Mouse (Mus musculus) retina, postnatal 7 days (tissue): ENCODE data around the gene Ttc32.
A peak's percentile ranks its signal among the peaks of the same experiment; 100 is the strongest.
"Not testable (repeated sequence)": the region's sequence is repeated elsewhere in the genome, so short reads cannot be mapped to it uniquely, and the experiment has no call there.

Experiments used
- DNase-seq: peaks from one replicate; pipeline ENCODE4 v3.0.0-alpha.2; 2012; ENCODE audit warnings: low read depth, low spot score

Gene Ttc32

DNA sequence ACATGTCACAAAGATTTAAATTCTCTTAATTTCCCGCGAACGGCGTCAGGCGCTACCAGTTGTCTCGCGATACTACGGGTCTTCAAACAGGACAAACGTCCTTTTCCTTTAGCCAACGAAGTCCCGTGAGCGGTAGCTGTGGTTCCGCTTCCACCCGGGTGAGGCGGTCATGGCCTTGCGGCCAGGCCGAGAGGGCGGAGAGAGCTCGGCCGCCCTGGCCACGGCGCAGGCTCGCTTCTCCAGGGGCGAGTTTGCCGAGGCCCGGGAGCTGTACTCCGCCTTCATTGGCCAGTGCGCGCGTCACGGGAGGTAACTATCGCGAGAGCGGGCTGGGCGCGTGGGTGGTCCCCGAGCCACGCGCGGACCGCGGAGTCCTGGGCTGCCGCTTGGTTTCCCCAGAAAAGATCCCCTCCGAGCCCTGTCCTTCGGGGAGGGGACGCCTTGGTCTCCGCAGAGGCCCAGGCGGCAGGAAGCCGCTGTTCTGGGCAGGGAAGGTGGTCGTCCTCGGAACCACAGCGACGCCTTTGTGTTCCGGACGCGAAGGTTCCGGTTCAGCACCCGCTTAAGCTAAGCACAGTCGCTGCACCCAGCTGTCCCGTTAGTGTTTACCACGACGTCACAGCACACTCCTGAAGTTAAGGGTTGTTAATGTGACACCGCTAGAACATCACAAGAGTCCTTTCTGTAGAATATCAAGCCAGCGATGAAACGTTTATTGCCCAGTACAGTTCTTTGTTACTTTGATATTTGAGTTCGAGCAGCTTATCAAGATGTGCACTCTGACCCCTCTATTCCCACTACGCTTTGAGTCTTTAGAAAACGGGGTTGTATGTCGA is at the start of gene Ttc32:
Ttc32 (plus strand) TSS at position 110 of the 836 bp plus-strand sequence.
- DNase-seq: peak; percentile 87

DNA sequence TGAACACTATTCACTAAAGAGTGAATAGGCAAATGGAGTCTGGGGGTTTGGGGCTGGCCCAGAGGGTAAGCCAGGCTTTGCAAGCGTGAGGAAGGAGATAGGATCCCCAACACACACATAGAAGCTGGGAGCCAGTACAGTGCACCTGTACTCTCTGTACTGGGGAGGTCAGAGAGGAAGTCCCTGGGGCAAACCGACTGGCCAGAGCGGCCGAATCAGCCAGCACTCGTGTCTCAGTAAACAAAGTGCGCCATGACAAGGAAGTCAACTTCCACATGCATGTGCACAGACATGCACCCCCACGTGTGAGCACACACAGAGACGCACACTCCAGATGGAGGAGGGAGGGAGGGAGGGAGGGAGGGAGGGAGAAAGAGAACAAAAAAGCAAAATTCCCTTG is 36.6 kb upstream of the Ttc32 start:
- DNase-seq: no peak

DNA sequence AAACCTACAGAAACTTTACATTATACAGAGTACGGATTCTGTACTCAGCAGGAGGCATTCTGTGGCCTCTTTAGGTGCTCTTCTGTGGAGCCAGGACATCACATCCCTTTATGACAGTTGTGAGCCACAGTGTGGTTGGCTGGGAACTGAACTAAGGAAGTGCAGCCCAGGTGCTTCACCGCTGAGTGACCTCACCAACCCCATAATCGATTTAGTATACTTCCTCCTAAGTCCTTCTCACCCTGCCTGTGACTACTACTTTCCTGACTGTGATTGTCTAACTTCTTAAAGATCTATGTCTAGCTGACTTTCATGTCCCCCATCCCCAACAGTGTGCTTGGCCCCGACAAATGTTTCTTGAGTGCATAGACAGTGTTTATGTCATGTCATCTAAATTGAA is 31.5 kb upstream of the Ttc32 start:
- no peak for DNase-seq

- peak; percentile 61 for DNase-seq
Observed at GRCm38 (mm10) chr12:9002038-9002648, 27.7 kb upstream of the Ttc32 start.

GRCm38 (mm10) chr12:9007146-9007545 is 22.7 kb upstream of the Ttc32 start:
- DNase-seq: no peak

GRCm38 (mm10) chr12:9007811-9008210 is 22.0 kb upstream of the Ttc32 start:
- no peak for DNase-seq

- DNase-seq: no peak
Observed at GRCm38 (mm10) chr12:9010311-9010710, 19.5 kb upstream of the Ttc32 start.

DNA sequence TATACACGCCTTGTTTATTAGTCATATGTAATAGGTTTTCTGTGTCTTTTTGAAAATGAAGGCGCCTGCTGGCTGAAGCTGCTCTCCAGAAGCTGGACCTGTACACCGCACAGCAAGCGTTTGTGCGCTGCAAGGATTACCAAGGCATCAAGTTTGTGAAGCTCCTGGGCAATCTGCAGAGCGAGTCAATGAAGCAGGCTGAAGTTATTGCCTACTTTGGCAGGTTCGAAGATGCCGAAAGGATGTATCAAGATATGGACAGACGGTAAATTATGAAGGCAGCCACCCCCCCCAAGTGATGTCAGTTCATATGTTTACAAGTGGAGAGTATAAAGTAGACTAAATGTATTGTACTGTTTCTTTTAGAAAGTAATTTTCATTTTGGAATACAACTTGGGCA is 13.4 kb upstream of the Ttc32 start:
- no peak for DNase-seq

DNA sequence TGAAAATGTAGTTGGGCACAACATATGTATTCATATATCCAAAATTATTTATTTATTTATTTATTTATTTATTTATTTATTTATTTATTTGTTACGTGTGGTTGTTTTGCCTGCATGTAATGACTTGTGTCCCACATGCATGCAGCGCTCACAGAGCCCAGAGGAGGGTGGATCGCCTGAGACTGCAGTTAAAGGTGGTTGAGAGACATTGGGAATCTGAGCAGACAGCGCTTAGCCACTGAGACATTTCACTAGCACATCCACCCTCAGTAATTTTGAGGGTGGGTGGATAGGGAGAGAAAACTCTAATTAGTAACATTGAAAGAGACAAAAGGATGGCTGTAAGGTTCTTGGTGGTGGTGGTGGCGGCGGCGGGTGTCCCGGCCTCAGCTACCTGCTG is 9.4 kb upstream of the Ttc32 start:
- no peak for DNase-seq

DNA sequence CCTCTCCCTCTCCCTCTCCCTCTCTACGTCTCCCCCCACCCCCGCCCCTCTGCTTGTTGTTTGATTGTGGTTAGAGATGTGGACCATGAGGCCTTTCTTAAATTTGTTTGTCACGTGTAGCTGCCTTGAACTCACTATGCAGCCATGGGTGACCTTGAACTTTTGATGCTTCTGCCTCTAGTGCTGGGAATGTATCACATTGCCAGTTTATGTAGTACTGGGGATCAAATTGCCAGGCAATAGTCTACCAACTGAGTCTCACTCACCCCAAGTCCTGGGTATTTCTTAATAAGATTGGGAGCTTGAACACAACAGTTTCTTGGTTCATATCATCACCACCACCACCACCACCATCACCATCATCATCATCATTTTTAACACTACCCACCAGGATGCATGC is 8.8 kb upstream of the Ttc32 start:
- no peak for DNase-seq

GRCm38 (mm10) chr12:9023031-9023430 is 6.8 kb upstream of the Ttc32 start:
- no peak for DNase-seq

- no peak for DNase-seq
Observed at GRCm38 (mm10) chr12:9024071-9024470, 5.7 kb upstream of the Ttc32 start.

DNA sequence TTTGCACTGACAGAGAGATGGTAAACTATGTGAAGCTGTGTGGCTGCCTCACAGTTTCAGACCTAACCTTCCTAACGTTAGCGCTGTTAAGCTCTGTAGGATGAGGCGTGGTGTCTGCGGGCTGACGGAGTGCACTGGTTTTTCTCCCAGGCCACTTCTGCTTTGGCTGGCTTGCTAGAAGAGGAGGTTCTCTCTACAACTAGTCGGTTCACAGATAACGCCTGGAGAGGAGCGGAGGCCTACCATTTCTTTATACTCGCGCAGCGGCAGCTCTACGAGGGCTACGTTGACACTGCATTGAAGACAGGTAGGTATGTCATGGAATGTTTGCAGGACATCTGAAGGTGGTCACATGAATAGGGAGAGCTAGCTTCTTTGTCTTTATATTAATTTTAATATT is 5.1 kb upstream of the Ttc32 start:
- no peak for DNase-seq

- DNase-seq: no peak
Observed at GRCm38 (mm10) chr12:9026843-9027242, 3.0 kb upstream of the Ttc32 start.

- DNase-seq: not testable (repeated sequence)
Observed at GRCm38 (mm10) chr12:9028816-9029215, 981 bp upstream of the Ttc32 start.

DNA sequence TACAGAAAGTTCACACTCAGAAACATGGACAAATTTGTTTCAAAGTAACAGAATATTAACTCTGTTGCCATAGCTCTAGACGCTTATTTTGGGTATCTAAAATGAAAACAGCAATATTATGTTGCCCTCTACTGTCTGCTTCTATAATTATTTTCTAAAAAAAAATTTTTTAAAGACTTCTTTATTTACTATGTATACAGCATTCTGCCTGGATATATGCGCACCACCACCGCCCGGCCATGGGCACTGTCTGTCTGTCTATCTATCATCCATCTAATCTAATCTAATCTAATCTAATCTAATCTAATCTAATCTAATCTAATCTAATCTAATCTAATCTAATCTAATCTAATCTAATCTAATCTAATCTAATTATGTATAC is 300 bp upstream of the Ttc32 start:
- DNase-seq: no peak

DNA sequence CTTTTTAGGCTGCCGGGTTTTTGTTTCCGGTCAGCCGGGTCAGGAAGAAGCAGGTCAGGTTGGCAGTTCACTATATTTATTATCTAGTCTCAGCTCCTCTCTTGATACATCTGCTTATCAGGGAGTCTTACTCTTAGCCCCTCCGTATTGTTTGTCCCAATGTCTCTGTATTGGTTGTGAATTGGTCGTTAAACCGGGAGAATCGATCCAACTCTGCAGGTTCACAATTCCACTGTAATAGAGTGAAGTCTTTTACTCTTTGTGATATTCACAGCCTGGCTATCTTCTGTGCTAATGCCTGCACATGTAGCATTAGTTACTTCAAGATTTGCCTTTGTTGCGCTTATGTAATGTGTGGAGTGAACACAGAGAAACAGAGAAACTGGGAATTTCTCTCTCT is 1.4 kb downstream of the Ttc32 start:
- DNase-seq: no peak

GRCm38 (mm10) chr12:9033140-9033539 is 3.3 kb downstream of the Ttc32 start:
- no peak for DNase-seq

GRCm38 (mm10) chr12:9036409-9036808 is 6.6 kb downstream of the Ttc32 start:
- DNase-seq: no peak

DNA sequence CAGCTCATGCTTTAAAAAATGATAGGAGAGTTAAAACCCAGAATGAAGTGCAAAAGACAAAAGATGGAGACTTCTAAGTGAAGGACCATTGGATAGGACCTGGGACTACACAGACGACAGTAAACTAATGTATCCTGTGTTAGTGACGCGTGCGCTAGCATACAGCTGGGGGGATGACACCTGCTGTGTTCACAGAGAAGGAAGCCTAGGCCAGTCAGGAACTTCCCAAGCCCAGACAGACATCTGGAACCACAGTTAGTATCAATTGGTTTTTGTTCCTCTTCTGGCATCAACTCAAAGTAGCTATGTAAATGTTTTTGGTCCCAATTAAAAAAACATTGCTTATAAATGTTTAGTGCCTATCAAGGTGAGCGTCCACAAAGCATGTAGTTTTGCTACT is 10.4 kb downstream of the Ttc32 start:
- DNase-seq: no peak

GRCm38 (mm10) chr12:9040686-9041085 is 10.9 kb downstream of the Ttc32 start:
- no peak for DNase-seq

DNA sequence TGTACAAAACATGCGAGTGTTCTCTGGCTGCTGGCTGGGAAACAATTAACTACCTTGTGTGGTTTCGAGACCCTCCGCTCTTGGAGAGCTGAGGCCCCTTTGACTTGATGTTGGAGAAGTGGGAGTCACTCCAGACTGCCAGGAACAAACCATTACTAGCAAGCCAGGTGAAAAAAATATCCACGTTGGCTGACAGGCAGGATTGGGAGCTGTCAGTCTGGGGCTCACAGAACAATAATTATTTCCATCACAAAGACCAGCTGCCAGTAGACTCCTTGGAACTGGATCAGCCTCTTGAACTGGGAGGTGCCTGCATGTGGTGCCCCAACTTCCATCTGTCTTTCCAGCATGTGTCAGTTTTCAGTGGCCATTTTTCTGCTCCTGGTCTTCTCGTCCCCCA is 12.5 kb downstream of the Ttc32 start:
- DNase-seq: no peak

- DNase-seq: no peak
Observed at GRCm38 (mm10) chr12:9042759-9043158, 13.0 kb downstream of the Ttc32 start.
